Mouse (Mus musculus) brain, embryonic 14.5 days (tissue): Measurements from ENCODE around the gene C2cd3.

Experiments
- CTCF ChIP-seq: fragments of 200-500 bp; IDR thresholded peaks from 2 replicates; pipeline ENCODE4 v1.5.1; 2012; ENCODE audit warnings: inconsistent platforms, mild to moderate bottlenecking, moderate library complexity, borderline replicate concordance; ENCODE audit not compliant: insufficient read depth, insufficient read length; ENCODE audit errors: extremely low read depth
- POLR2A ChIP-seq: fragments of 200-500 bp; IDR thresholded peaks from 2 replicates; pipeline ENCODE4 v1.6.1; 2012; ENCODE audit warnings: mild to moderate bottlenecking, inconsistent platforms, borderline replicate concordance; ENCODE audit not compliant: poor library complexity, insufficient read depth, insufficient read length, severe bottlenecking; ENCODE audit errors: extremely low read depth

DNA sequence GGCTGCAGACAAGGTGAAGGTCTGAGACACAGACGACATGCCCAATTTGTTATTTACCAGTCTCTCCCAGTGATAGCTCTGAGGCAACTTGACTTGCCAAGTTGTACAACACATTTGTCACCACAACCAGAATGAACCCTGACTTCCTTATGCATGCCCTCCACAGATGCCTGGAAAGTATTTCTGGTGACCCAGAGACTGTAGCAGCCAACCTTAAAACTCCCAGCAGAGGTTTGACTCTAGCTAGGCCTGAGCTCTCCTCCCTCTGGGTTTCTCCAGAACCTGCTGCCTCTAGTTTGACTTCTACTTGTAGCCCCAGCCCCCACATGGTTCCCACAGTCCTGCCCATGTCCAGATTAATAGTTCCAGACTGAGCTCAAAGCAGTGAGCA lies 99.4 kb downstream of the C2cd3 start:
- TF ChIP-seq POLR2A (no peak), CTCF (no peak)
